Mouse (Mus musculus) kidney, postnatal 0 days (tissue): ENCODE data around the gene Chst11. TPM values are rescaled to one million over a fixed set of nuclear protein-coding genes. Genes with fewer than 3 reads are reported as not detected.

ENCODE experiments used
- ATAC-seq: fragments of 200-750 bp; cut with Nextera tagmentation; replicated peaks from 2 replicates; pipeline ENCODE4 v1.8.0; 2017; ENCODE audit warnings: low read depth, moderate number of reproducible peaks, moderate TSS enrichment, moderate library complexity; ENCODE audit not compliant: low FRiP score
- DNase-seq: peaks from one replicate; pipeline ENCODE4 v3.0.0-alpha.2; 2016; ENCODE audit warnings: low spot score
- H3K27ac ChIP-seq: fragments of 300-500 bp; sonication (generic); 2 replicates; pipeline ENCODE4 v1.5.1; 2014; ENCODE audit warnings: mild to moderate bottlenecking
- H3K27me3 ChIP-seq: fragments of 300-500 bp; sonication (generic); 2 replicates; pipeline ENCODE4 v1.6.1; 2014; ENCODE audit warnings: low read length, mixed read lengths; ENCODE audit not compliant: insufficient read depth
- H3K36me3 ChIP-seq: fragments of 300-500 bp; sonication (generic); 2 replicates; pipeline ENCODE4 v1.6.1; 2014; ENCODE audit warnings: low read length, mixed read lengths; ENCODE audit not compliant: insufficient read depth
- H3K4me1 ChIP-seq: fragments of 300-500 bp; sonication (generic); replicated peaks from 2 replicates; pipeline ENCODE4 v1.6.1; 2014; ENCODE audit warnings: antibody characterized with exemption, low read length, mixed read lengths; ENCODE audit not compliant: insufficient read depth
- H3K4me2 ChIP-seq: fragments of 300-500 bp; sonication (generic); 2 replicates; pipeline ENCODE4 v1.6.1; 2014; ENCODE audit warnings: mild to moderate bottlenecking, low read length, moderate library complexity, mixed read lengths
- H3K4me3 ChIP-seq: fragments of 300-500 bp; sonication (generic); replicated peaks from 2 replicates; pipeline ENCODE4 v1.5.1; 2014; ENCODE audit warnings: low read depth, low read length
- H3K9ac ChIP-seq: fragments of 300-500 bp; sonication (generic); 2 replicates; pipeline ENCODE4 v1.6.1; 2014; ENCODE audit warnings: low read depth, low read length
- H3K9me3 ChIP-seq: fragments of 300-500 bp; sonication (generic); replicated peaks from 2 replicates; pipeline ENCODE4 v1.6.1; 2016; ENCODE audit warnings: low read length, inconsistent platforms, mixed read lengths
- CTCF ChIP-seq: IDR thresholded peaks from 2 replicates; pipeline ENCODE4 v1.5.1; 2016; ENCODE audit warnings: antibody characterized with exemption, low read depth, mild to moderate bottlenecking, moderate library complexity
- WGBS: fragments of 180-500 bp; shearing (Covaris S2); extraction: QIAGEN DNeasy Blood & Tissue Kit; methylation state at CpG from one replicate; pipeline ENCODE4 v1.1.7; 2014; 5-methylcytosine and 5-hydroxymethylcytosine counted together
- polyA plus RNA-seq: library from polyadenylated mRNA; unstranded; fragments of >200 nt; fragmentation: Nextera tagmentation; extraction: Ambion mirVana; gene quantifications from 2 replicates; pipeline ENCODE4 v1.2.1, GENCODE M21; 2015

The Chst11 gene
- polyA plus RNA-seq, 1 experiment from 2014 or later = 2.9 TPM

DNA sequence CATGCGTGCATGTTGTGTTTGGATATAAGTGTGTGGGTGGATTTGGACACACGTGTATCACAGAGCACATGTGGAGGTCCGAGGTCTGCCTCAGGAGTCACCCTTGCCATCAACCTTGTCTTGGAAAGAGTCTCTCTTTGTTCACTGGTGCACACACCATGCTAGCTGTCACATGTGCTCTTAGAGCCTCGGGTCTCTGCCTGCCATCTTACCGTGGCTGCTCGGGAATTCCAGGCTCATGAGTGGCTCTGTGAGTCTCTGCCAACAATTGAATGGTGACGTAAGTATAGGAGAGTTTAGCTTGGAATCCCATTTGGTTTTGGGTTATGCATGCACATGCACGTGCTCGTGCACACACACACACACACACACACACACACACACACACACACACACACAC lies 214.0 kb downstream of the Chst11 start:
- no peak for TF ChIP-seq CTCF
- Histone ChIP-seq H3K4me2 (no peak overlapping the region), H3K9ac (no peak overlapping the region), H3K27me3 (no peaks in the 10 kb centered on the region), H3K9me3 (no peaks in the 10 kb centered on the region), H3K36me3 (no peaks in the 10 kb centered on the region), H3K4me3 (no peak overlapping the region), H3K27ac (no peak overlapping the region), H3K4me1 (no peaks in the 10 kb centered on the region)
- DNase-seq (no peak), ATAC-seq (no peak)
- 79% methylated on average over 9 of the region's 9 CpGs for WGBS

DNA sequence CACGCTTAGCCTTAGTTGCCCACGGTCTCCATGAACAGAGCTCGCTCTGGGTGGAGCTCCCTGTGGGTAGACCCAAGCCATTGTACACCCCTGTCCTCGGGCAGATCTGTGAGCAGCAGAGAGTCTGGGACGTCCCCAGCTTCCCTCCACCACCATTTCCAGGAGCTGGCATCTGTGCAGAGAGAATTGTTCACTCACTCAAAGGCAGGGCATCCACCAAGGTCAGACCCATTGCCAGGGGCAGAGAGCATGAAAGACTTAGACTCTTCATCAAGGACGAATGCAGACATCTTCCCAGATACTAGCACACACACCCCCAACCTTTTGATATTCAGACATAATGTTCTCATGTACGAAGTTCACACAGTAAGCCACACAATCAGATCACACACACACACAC lies 216.2 kb downstream of the Chst11 start:
- H3K4me2 ChIP-seq = no peak overlapping the region
- H3K4me1 ChIP-seq = no peaks in the 10 kb centered on the region
- ATAC-seq = no peak
- no peak for DNase-seq
- no peaks in the 10 kb centered on the region for H3K27me3 ChIP-seq
- no peak for TF ChIP-seq CTCF
- no peaks in the 10 kb centered on the region for H3K9me3 ChIP-seq
- H3K9ac ChIP-seq = no peak overlapping the region
- H3K4me3 ChIP-seq = no peak overlapping the region
- no peak overlapping the region for H3K27ac ChIP-seq
- WGBS = 92% methylated on average over 7 of the region's 7 CpGs
- no peaks in the 10 kb centered on the region for H3K36me3 ChIP-seq

DNA sequence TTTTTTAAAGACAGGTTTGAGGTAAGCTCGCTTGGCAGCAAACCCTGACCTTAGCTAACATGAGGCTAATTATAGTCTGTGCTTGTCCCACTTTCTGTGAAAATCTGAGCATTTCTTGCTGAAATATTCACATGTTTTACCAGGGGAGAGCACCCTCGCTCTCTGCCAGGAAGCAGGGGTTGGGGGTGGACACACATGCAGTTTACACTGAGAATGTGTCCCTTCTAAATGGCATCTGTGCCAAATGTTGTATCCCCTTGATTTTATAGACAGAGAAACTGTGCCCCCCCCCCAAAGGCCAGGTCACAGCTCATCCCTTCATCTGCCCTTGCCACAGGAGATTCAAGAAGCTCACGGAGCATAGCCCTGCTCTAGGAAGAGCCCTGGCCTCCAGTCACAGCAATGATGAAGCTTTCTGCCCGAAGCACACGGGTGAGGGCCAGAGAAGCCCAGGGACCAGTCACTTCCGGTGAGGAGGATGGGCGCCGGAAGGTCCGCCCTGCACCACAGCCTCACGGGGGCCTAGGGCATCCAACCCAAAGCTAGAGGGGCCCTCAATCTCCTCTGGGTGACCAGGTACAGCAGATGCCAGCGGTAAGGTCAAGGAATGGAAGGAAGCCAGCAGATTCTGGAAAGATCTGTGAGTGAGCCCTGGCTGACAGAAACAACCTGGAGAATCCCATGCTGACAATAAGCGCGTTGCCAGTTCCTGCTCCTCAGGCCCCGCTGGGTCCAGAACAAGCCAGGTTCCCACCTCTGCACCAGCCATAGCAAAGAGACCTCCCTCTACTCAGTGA lies 217.8 kb downstream of the Chst11 start:
- Histone ChIP-seq H3K27ac (no peak overlapping the region), H3K4me3 (no peak overlapping the region), H3K9me3 (no peaks in the 10 kb centered on the region), H3K27me3 (no peaks in the 10 kb centered on the region), H3K4me1 (no peaks in the 10 kb centered on the region), H3K9ac (no peak overlapping the region), H3K4me2 (no peak overlapping the region), H3K36me3 (no peaks in the 10 kb centered on the region)
- no peak for DNase-seq
- ATAC-seq = no peak
- 89% methylated on average over 14 of the region's 14 CpGs for WGBS
- TF ChIP-seq CTCF = no peak

DNA sequence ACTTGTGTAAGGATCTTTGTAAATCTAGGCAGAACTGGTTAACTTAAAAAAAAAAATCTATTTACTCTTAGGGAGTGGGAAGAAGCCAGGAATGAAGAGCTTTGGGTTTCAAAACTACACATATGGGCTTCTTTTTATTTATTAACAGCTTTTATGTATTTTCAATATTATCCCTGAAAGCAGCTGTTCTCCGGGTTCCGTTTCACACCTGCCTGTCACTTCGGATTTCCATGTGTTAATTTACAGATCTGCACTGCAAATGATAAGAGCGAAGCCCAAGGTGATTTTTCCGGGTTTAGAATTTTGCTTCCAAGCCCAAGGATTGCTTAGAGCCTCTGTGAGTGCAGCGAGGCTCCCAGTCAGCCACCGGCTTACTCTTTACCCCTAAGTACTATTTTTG lies 223.1 kb downstream of the Chst11 start:
- DNase-seq = no peak
- no peaks in the 10 kb centered on the region for H3K4me1 ChIP-seq
- TF ChIP-seq CTCF = no peak
- H3K36me3 ChIP-seq = no peaks in the 10 kb centered on the region
- no peak overlapping the region for H3K4me3 ChIP-seq
- H3K4me2 ChIP-seq = no peak overlapping the region
- no peak overlapping the region for H3K9ac ChIP-seq
- H3K27ac ChIP-seq = no peak overlapping the region
- no peaks in the 10 kb centered on the region for H3K27me3 ChIP-seq
- H3K9me3 ChIP-seq = no peaks in the 10 kb centered on the region
- WGBS = 81% methylated on average over 7 of the region's 7 CpGs
- no peak for ATAC-seq

DNA sequence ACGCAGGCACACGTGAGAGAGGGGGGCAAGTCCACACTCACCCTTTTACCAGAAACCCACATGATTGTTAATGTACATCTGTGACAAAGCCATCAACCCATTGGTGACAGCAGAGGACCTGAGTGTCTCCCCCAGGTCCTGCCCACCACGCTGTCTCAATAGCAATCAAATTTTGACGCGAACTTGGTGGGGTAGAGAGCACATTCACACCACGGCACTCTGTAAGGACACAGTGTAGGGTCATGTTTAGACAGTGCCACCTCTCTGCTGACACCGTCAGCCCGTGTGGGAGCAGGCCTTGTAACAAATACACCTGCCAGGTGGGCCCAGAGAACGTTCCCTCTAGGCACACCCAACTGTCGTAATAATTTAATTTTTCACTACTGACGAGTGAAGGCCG lies 224.1 kb downstream of the Chst11 start:
- Histone ChIP-seq H3K9me3 (no peaks in the 10 kb centered on the region), H3K27ac (no peak overlapping the region), H3K4me3 (no peak overlapping the region), H3K36me3 (no peaks in the 10 kb centered on the region), H3K9ac (no peak overlapping the region), H3K4me2 (no peak overlapping the region), H3K27me3 (no peaks in the 10 kb centered on the region), H3K4me1 (no peaks in the 10 kb centered on the region)
- 60% methylated on average over 12 of the region's 12 CpGs for WGBS
- DNase-seq (no peak), ATAC-seq (no peak)
- no peak for TF ChIP-seq CTCF

DNA sequence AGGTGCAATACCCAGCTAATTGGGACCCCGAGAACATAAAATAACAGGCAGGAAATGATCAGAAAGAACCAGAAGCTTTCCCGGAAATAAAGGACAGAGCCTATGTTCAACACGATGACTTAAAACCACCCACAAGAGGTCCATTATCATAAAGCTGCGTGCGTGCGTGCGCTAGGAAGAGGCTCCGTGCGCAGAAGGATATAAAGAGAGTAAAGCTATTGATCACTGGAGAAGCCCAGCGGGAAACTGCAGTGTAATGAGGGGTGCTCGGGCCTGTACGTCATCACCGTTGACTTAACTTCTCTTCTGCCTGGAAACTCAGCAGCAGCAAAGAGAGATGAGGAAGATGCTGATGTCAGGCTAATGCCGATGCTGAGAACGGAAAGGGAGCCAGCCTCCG lies 224.8 kb downstream of the Chst11 start:
- Histone ChIP-seq H3K36me3 (no peaks in the 10 kb centered on the region), H3K4me1 (no peaks in the 10 kb centered on the region), H3K4me2 (no peak overlapping the region), H3K9me3 (no peaks in the 10 kb centered on the region), H3K9ac (no peak overlapping the region), H3K27ac (no peak overlapping the region), H3K4me3 (no peak overlapping the region), H3K27me3 (no peaks in the 10 kb centered on the region)
- no peak for DNase-seq
- no peak for TF ChIP-seq CTCF
- no peak for ATAC-seq
- 82% methylated on average over 16 of the region's 16 CpGs for WGBS
